Mouse (Mus musculus) spleen, adult 12 weeks (tissue): Measurements from ENCODE around the gene Arpp19.
A peak's percentile ranks its signal among the peaks of the same experiment; 100 is the strongest.

ENCODE experiments used
- DNase-seq: peaks from one replicate; pipeline ENCODE4 v3.0.0; 2022; ENCODE audit warnings: low spot score

Arpp19 gene

GRCm38 (mm10) chr9:75038357-75038688, 909 bp downstream of the Arpp19 start:
- DNase-seq = no peak

- no peak for DNase-seq
Measured at GRCm38 (mm10) chr9:75040566-75040965, 3.2 kb downstream of the Arpp19 start.

- no peak for DNase-seq
Measured at GRCm38 (mm10) chr9:75041840-75042525, 4.6 kb downstream of the Arpp19 start.

GRCm38 (mm10) chr9:75043191-75043590, 5.8 kb downstream of the Arpp19 start:
- DNase-seq = no peak

GRCm38 (mm10) chr9:75047079-75047478, 9.7 kb downstream of the Arpp19 start:
- no peak for DNase-seq

- DNase-seq = no peak
Measured at GRCm38 (mm10) chr9:75049100-75049499, 11.7 kb downstream of the Arpp19 start.

- no peak for DNase-seq
Measured at GRCm38 (mm10) chr9:75050003-75050402, 12.6 kb downstream of the Arpp19 start.

- no peak for DNase-seq
Measured at GRCm38 (mm10) chr9:75051841-75052240, 14.4 kb downstream of the Arpp19 start.

- no peak for DNase-seq
Measured at GRCm38 (mm10) chr9:75055046-75055445, 17.6 kb downstream of the Arpp19 start.

GRCm38 (mm10) chr9:75064678-75065331, 27.4 kb downstream of the Arpp19 start:
- no peak for DNase-seq

GRCm38 (mm10) chr9:75070457-75071028, 33.1 kb downstream of the Arpp19 start, which contains the start of gene Myo5a:
Myo5a (plus strand) TSS chr9:75071015.
- DNase-seq = no peak

GRCm38 (mm10) chr9:75071029-75071705, 33.8 kb downstream of the Arpp19 start:
- DNase-seq = peak; percentile 71

GRCm38 (mm10) chr9:75071706-75072192, 34.3 kb downstream of the Arpp19 start:
- peak; percentile 29 for DNase-seq

GRCm38 (mm10) chr9:75072361-75072760, 34.9 kb downstream of the Arpp19 start:
- DNase-seq = no peak

- no peak for DNase-seq
Measured at GRCm38 (mm10) chr9:75077191-75077590, 39.8 kb downstream of the Arpp19 start.

- DNase-seq = no peak
Measured at GRCm38 (mm10) chr9:75085242-75085824, 47.9 kb downstream of the Arpp19 start.

- no peak for DNase-seq
Measured at GRCm38 (mm10) chr9:75087823-75088222, 50.4 kb downstream of the Arpp19 start.

GRCm38 (mm10) chr9:75089285-75089684, 51.9 kb downstream of the Arpp19 start:
- no peak for DNase-seq

GRCm38 (mm10) chr9:75092134-75092533, 54.7 kb downstream of the Arpp19 start:
- DNase-seq = no peak

- no peak for DNase-seq
Measured at GRCm38 (mm10) chr9:75094762-75095161, 57.3 kb downstream of the Arpp19 start.

- no peak for DNase-seq
Measured at GRCm38 (mm10) chr9:75098937-75099336, 61.5 kb downstream of the Arpp19 start.

- DNase-seq = no peak
Measured at GRCm38 (mm10) chr9:75100157-75100781, 62.9 kb downstream of the Arpp19 start.
